Mouse (Mus musculus) neural tube, embryonic 11.5 days (tissue): ENCODE data around the gene Rasgrf2. TPM values are rescaled to one million over a fixed set of nuclear protein-coding genes. Genes with fewer than 3 reads are reported as not detected.
A peak's percentile ranks its signal among the peaks of the same experiment; 100 is the strongest.
"Not testable (repeated sequence)": the region's sequence is repeated elsewhere in the genome, so short reads cannot be mapped to it uniquely, and the experiment has no call there.

ENCODE experiments used
- ATAC-seq: fragments of 200-750 bp; cut with Nextera tagmentation; 2 replicates; pipeline ENCODE4 v1.8.0; 2017; ENCODE audit warnings: moderate number of reproducible peaks, mild to moderate bottlenecking, moderate TSS enrichment, moderate library complexity; ENCODE audit not compliant: insufficient read depth, low FRiP score, low TSS enrichment
- DNase-seq: peaks from one replicate; pipeline ENCODE4 v3.0.0-alpha.2; 2015; ENCODE audit warnings: low spot score
- H3K27ac ChIP-seq: fragments of 300-500 bp; sonication (generic); 2 replicates; pipeline ENCODE4 v1.5.1; 2014; ENCODE audit warnings: low read depth, mild to moderate bottlenecking, low read length
- H3K27me3 ChIP-seq: fragments of 300-500 bp; sonication (generic); 2 replicates; pipeline ENCODE4 v1.6.1; 2014; ENCODE audit warnings: mild to moderate bottlenecking, low read length, mixed read lengths; ENCODE audit not compliant: control insufficient read depth, insufficient read depth
- H3K36me3 ChIP-seq: fragments of 300-500 bp; sonication (generic); 2 replicates; pipeline ENCODE4 v1.6.1; 2014; ENCODE audit warnings: mild to moderate bottlenecking, low read length, moderate library complexity, mixed read lengths; ENCODE audit not compliant: control insufficient read depth, insufficient read depth
- H3K4me1 ChIP-seq: fragments of 300-500 bp; sonication (generic); 2 replicates; pipeline ENCODE4 v1.6.1; 2014; ENCODE audit warnings: low read length, mixed read lengths; ENCODE audit not compliant: control insufficient read depth, insufficient read depth
- H3K4me2 ChIP-seq: fragments of 300-500 bp; sonication (generic); 2 replicates; pipeline ENCODE4 v1.6.1; 2014; ENCODE audit warnings: low read depth, mild to moderate bottlenecking, moderate library complexity
- H3K4me3 ChIP-seq: fragments of 300-500 bp; sonication (generic); 2 replicates; pipeline ENCODE4 v1.5.1; 2014; ENCODE audit warnings: low read depth, low read length
- H3K9ac ChIP-seq: fragments of 300-500 bp; sonication (generic); 2 replicates; pipeline ENCODE4 v1.6.1; 2014; ENCODE audit warnings: mild to moderate bottlenecking, low read length
- H3K9me3 ChIP-seq: fragments of 300-500 bp; sonication (generic); 2 replicates; pipeline ENCODE4 v1.6.1; 2016; ENCODE audit warnings: low read length; ENCODE audit not compliant: control insufficient read depth
- WGBS: fragments of 180-500 bp; shearing (Covaris S2); extraction: QIAGEN DNeasy Blood & Tissue Kit; methylation state at CpG from one replicate; pipeline ENCODE4 v1.1.7; 2014; 5-methylcytosine and 5-hydroxymethylcytosine counted together
- polyA plus RNA-seq: library from polyadenylated mRNA; unstranded; fragments of >200 nt; fragmentation: Nextera tagmentation; extraction: Ambion mirVana; gene quantifications from 2 replicates; pipeline ENCODE4 v1.2.1, GENCODE M21; 2014

Rasgrf2 gene
- 0.04 TPM in 2 replicates for polyA plus RNA-seq

GRCm38 (mm10) chr13:92131384-92132150, at the start of gene Rasgrf2:
Rasgrf2 (minus strand) TSS chr13:92131656.
- Histone ChIP-seq H3K27me3 (peaks cover 13% of the 10 kb centered on the region), H3K36me3 (no peaks in the 10 kb centered on the region), H3K4me1 (no peaks in the 10 kb centered on the region), H3K4me3 (peak within 1 kb of the TSS; percentile 48), H3K4me2 (peak within 1 kb of the TSS; percentile 95), H3K9ac (peak within 1 kb of the TSS; percentile 44), H3K9me3 (no peaks in the 10 kb centered on the region), H3K27ac (no peak within 1 kb of the TSS)
- DNase-seq (peak; percentile 60), ATAC-seq (peak; percentile 86)
- 1% methylated on average over 69 of the region's 70 CpGs for WGBS

- H3K9me3 ChIP-seq, H3K36me3 ChIP-seq, ATAC-seq, H3K27me3 ChIP-seq, H3K9ac ChIP-seq, H3K4me3 ChIP-seq, H3K27ac ChIP-seq, DNase-seq, H3K4me2 ChIP-seq, H3K4me1 ChIP-seq: not testable (repeated sequence)
- WGBS: 84% methylated on average over 8 of the region's 8 CpGs
These were observed 41.2 kb upstream of the Rasgrf2 start for GRCm38 (mm10) chr13:92172686-92173085.

GRCm38 (mm10) chr13:92150551-92150950, 19.1 kb upstream of the Rasgrf2 start:
- Histone ChIP-seq H3K4me3 (no peak overlapping the region), H3K9ac (no peak overlapping the region), H3K36me3 (no peaks in the 10 kb centered on the region), H3K27me3 (no peaks in the 10 kb centered on the region), H3K9me3 (no peaks in the 10 kb centered on the region), H3K27ac (no peak overlapping the region), H3K4me1 (no peaks in the 10 kb centered on the region), H3K4me2 (no peak overlapping the region)
- DNase-seq (no peak), ATAC-seq (no peak)
- WGBS: 89% methylated on average over 3 of the region's 3 CpGs

DNA sequence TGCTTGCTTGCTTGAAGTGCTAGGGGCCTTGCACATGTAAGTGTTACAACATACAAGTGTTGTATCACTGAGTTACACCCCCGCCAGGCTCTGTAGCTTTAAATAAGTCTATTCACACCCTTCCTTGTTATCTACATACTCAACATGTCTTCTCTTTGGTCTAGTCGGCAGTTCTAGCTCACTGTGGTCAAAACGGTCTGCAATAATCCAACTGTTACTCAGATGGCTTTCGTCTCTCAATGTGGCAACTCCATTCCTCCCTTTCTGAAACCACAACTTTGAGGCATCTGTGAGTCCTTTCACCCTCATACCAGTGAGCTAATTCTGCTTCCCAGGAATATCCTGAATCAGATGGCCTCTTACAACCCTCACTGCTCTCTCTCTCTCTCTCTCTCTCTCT, 17.4 kb upstream of the Rasgrf2 start:
- 94% methylated on average over 4 of the region's 4 CpGs for WGBS
- Histone ChIP-seq H3K4me1 (no peaks in the 10 kb centered on the region), H3K27me3 (no peaks in the 10 kb centered on the region), H3K36me3 (no peaks in the 10 kb centered on the region), H3K9me3 (peaks cover 6% of the 10 kb centered on the region; the same call in 1 of the 2 replicates), H3K4me3 (no peak overlapping the region), H3K4me2 (no peak overlapping the region), H3K27ac (no peak overlapping the region), H3K9ac (no peak overlapping the region)
- DNase-seq (no peak), ATAC-seq (no peak)

- H3K27me3 ChIP-seq: peaks cover 13% of the 10 kb centered on the region
- H3K4me2 ChIP-seq: no peak overlapping the region
- WGBS: 88% methylated on average over 3 of the region's 3 CpGs
- no peak overlapping the region for H3K9ac ChIP-seq
- no peaks in the 10 kb centered on the region for H3K9me3 ChIP-seq
- no peak overlapping the region for H3K4me3 ChIP-seq
- ATAC-seq (no peak), DNase-seq (no peak)
- no peaks in the 10 kb centered on the region for H3K36me3 ChIP-seq
- no peaks in the 10 kb centered on the region for H3K4me1 ChIP-seq
- no peak overlapping the region for H3K27ac ChIP-seq
These were observed 3.3 kb upstream of the Rasgrf2 start for GRCm38 (mm10) chr13:92134792-92135191.

- WGBS: 77% methylated on average over 2 of the region's 2 CpGs
- no peaks in the 10 kb centered on the region for H3K4me1 ChIP-seq
- H3K9me3 ChIP-seq: no peaks in the 10 kb centered on the region
- H3K36me3 ChIP-seq: no peaks in the 10 kb centered on the region
- no peak for DNase-seq
- H3K9ac ChIP-seq: no peak overlapping the region
- ATAC-seq: no peak
- H3K4me2 ChIP-seq: no peak overlapping the region
- peaks cover 13% of the 10 kb centered on the region for H3K27me3 ChIP-seq
- H3K4me3 ChIP-seq: no peak overlapping the region
- H3K27ac ChIP-seq: no peak overlapping the region
These were observed 1.1 kb upstream of the Rasgrf2 start for GRCm38 (mm10) chr13:92132599-92132998.

DNA sequence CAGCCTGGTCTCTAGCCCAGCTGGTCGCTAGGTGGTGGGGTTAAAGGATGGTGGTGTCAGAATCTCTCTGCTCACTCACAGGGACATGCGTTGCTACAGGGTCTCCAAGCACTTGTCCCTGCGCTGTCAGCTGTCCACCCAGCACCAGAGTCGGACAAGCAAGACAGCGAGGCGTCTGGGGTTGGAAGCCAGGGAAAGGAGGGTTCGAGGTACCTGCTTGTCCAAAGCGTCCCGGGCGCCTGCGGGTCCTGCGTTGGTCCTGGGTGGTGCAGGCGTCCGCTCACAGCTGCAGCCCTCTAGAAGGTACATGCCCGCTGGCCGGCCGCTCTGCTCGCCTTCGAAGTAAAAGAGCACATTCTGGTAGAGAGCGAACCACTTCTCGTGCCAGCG, 467 bp downstream of the Rasgrf2 start:
- ATAC-seq: 0 out of 2 replicates have a peak, but pooled peaks have one; percentile 8
- Histone ChIP-seq H3K9me3 (no peaks in the 10 kb centered on the region), H3K9ac (peak overlapping the region; percentile 44; the same call in 1 of the 2 replicates)

DNA sequence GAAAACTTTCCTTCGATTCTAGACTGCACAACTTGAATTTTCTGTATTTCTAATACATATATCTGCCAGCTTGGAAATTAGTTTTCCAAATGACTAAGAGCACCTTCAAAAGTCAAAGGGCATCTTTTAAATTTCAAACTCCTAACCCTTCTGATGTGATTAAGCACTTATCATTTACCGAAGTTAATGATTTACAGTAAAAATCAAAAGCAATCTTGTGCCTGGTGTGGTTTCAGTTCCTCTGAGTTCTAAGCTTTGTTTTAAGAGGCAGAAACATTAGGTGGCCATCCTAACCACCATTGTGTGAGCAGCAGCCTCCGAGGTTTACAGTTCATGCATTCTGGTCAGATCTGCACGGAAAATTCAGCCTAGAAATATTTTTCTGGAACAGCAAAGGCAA, 1.6 kb downstream of the Rasgrf2 start:
- Histone ChIP-seq H3K36me3 (no peaks in the 10 kb centered on the region), H3K9ac (no peak overlapping the region), H3K27ac (no peak overlapping the region), H3K4me3 (no peak overlapping the region), H3K4me2 (no peak overlapping the region), H3K4me1 (no peaks in the 10 kb centered on the region), H3K27me3 (peaks cover 13% of the 10 kb centered on the region), H3K9me3 (no peaks in the 10 kb centered on the region)
- 84% methylated on average over 4 of the region's 4 CpGs for WGBS
- ATAC-seq (no peak), DNase-seq (no peak)

More for the DNA sequence above, 467 bp downstream of the Rasgrf2 start:
- DNase-seq: peak; percentile 35
- Histone ChIP-seq H3K4me2 (peak overlapping the region; percentile 95), H3K27me3 (peaks cover 13% of the 10 kb centered on the region), H3K4me1 (no peaks in the 10 kb centered on the region), H3K27ac (no peak overlapping the region), H3K36me3 (no peaks in the 10 kb centered on the region), H3K4me3 (peak overlapping the region; percentile 48)
- 16% methylated on average over 22 of the region's 22 CpGs for WGBS

GRCm38 (mm10) chr13:92125902-92126301, 5.6 kb downstream of the Rasgrf2 start:
- WGBS: 94% methylated on average over 5 of the region's 5 CpGs
- H3K4me2 ChIP-seq: no peak overlapping the region
- no peaks in the 10 kb centered on the region for H3K4me1 ChIP-seq
- H3K27ac ChIP-seq: no peak overlapping the region
- H3K9ac ChIP-seq: no peak overlapping the region
- H3K36me3 ChIP-seq: no peaks in the 10 kb centered on the region
- H3K9me3 ChIP-seq: no peaks in the 10 kb centered on the region
- peaks cover 1% of the 10 kb centered on the region for H3K27me3 ChIP-seq
- H3K4me3 ChIP-seq: no peak overlapping the region
- no peak for DNase-seq
- no peak for ATAC-seq
